In the genomic region with DNA sequence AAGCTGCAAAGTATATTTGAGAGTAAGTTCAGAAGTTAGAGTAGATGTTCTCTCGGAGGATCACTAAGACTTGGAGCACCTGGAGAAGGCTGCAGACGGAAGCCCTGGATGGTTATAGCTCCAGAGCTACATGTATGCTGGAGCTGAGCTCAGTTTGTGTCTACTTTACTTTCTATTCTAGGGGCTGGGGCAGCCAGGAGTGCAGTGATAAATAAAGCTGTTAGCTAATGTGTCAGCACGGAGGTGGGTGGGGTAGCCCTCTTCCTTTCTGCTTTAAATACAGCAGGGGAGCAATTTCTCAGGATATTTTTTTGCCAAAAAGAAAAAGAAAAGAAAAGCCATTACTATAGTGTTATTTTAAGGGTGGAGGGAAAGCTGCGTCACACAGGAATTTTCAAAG, we compare ENCODE assay signal across 10 mouse cellular contexts.
DNase-seq lines count a peak whose midpoint lies in the region; ATAC-seq and TF ChIP-seq lines count a peak whose summit lies in the region.
"Had no signal": no experiment of that assay in that cellular context is flagged by ENCODE, and none has a peak within 500 bp of the region (broad histone marks: within the 10 kb centered on the region; RNA-seq: fewer than 3 reads in every experiment).

No protein-coding gene starts in this region.

- no peaks in the 10 kb centered on the region for H3K36me3 ChIP-seq in liver, embryonic 16.5 days (ENCODE audit: control insufficient read depth, insufficient read depth)
- no peaks in the 10 kb centered on the region for H3K36me3 ChIP-seq in liver, embryonic 11.5 days (ENCODE audit: control insufficient read depth, insufficient read depth, low read length)
- 0 out of 2 replicates have a peak, but pooled peaks cover 6% of the 10 kb centered on the region for H3K36me3 ChIP-seq in heart, adult 2 months (ENCODE audit: control insufficient read depth, insufficient read depth, low read length)

- intact Hi-C loops in heart, adult 2 months (cut with DNase I), result loop anchor here (1.0 to 5.0 kb wide), 6 partner anchors 22 to 171 kb away; no protein-coding TSS in a partner anchor

- H3K27ac ChIP-seq in liver, embryonic 16.5 days (ENCODE audit: low read length), result 0 out of 2 replicates have a peak overlapping the region, but pooled peaks have one; percentile 15
- H3K27ac ChIP-seq in liver, embryonic 11.5 days (ENCODE audit: low read depth, low read length), result no peak overlapping the region
- H3K27ac ChIP-seq in heart, adult 2 months, result peak overlapping the region; percentile 51

- H3K4me3 ChIP-seq in liver, embryonic 16.5 days (ENCODE audit: low read depth, low read length), result no peak overlapping the region
- H3K4me3 ChIP-seq in liver, embryonic 11.5 days (ENCODE audit: low read depth, low read length), result no peak overlapping the region
- H3K4me3 ChIP-seq in heart, adult 2 months, result peak overlapping the region; percentile 24

- no peak overlapping the region for H3K9ac ChIP-seq in liver, embryonic 16.5 days (ENCODE audit: low read depth, low read length)
- no peak overlapping the region for H3K9ac ChIP-seq in liver, embryonic 11.5 days (ENCODE audit: low read depth, low read length)
- H3K9ac ChIP-seq in heart, adult 2 months (ENCODE audit: low read depth, low read length), result no peak overlapping the region; the same call in 1 of the 2 replicates

- no peaks in the 10 kb centered on the region for H3K9me3 ChIP-seq in liver, embryonic 16.5 days (replicated peaks; ENCODE audit: control insufficient read depth, low read length)
- no peaks in the 10 kb centered on the region for H3K9me3 ChIP-seq in liver, embryonic 11.5 days (ENCODE audit: control insufficient read depth, low read length)

- peaks cover 23% of the 10 kb centered on the region for H3K4me1 ChIP-seq in liver, embryonic 16.5 days (ENCODE audit: control insufficient read depth, low read depth, low read length)
- peaks cover 26% of the 10 kb centered on the region for H3K4me1 ChIP-seq in liver, embryonic 11.5 days (replicated peaks; ENCODE audit: control insufficient read depth, insufficient read depth, low read length)
- peaks cover 10% of the 10 kb centered on the region for H3K4me1 ChIP-seq in heart, adult 2 months (ENCODE audit: control insufficient read depth, insufficient read depth, low read length)

- no peak for ATAC-seq in liver, embryonic 16.5 days (ENCODE audit: low read depth)
- no peak for ATAC-seq in liver, embryonic 11.5 days (replicated peaks; ENCODE audit: low FRiP score)
- 0 out of 2 replicates have a peak, but pooled peaks have one; percentile 19 for ATAC-seq in megakaryocyte progenitor cell, adult 5-6 weeks (replicated peaks; ENCODE audit: poor library complexity)
- no peak for ATAC-seq in cerebellum, adult (ENCODE audit: insufficient number of reproducible peaks, low FRiP score, low TSS enrichment)

- TF ChIP-seq CTCF in heart, adult 2 months (IDR thresholded peaks at IDR 0.05), result no peak

- TF ChIP-seq POLR2A in heart, adult 2 months (IDR thresholded peaks at IDR 0.05; ENCODE audit: insufficient read depth, low read depth, low read length), result no peak

- 31% methylated on average over 4 of the region's 4 CpGs for WGBS in liver, embryonic 16.5 days (ENCODE audit: insufficient replicate concordance)
- WGBS in liver, embryonic 11.5 days, result 45% methylated on average over 4 of the region's 4 CpGs
- 19% methylated on average over 4 of the region's 4 CpGs for WGBS in heart, adult 2 months

- no peaks in the 10 kb centered on the region for H3K79me2 ChIP-seq in heart, adult 2 months (replicated peaks; ENCODE audit: control insufficient read depth, insufficient read depth, low read length)

- no peaks in the 10 kb centered on the region for H3K27me3 ChIP-seq in liver, embryonic 16.5 days (ENCODE audit: control insufficient read depth, insufficient read depth, low read depth, low read length)
- no peaks in the 10 kb centered on the region for H3K27me3 ChIP-seq in liver, embryonic 11.5 days (replicated peaks; ENCODE audit: control insufficient read depth, insufficient read depth, low read length)
- H3K27me3 ChIP-seq in heart, adult 2 months (ENCODE audit: control insufficient read depth, insufficient read depth, low read length), result no peaks in the 10 kb centered on the region

- TF ChIP-seq EP300 in heart, adult 2 months (IDR thresholded peaks at IDR 0.05; ENCODE audit: insufficient read depth, low read depth, low read length), result no peak

- H3K4me2 ChIP-seq in liver, embryonic 16.5 days (ENCODE audit: low read depth, low read length), result no peak overlapping the region
- no peak overlapping the region; the same call in 1 of the 2 replicates for H3K4me2 ChIP-seq in liver, embryonic 11.5 days

- DNase-seq in liver, embryonic 11.5 days (ENCODE audit: low spot score), result no peak
- peak in 1 of 2 experiments; percentile 36 for DNase-seq in heart, adult 2 months
- DNase-seq in heart, postnatal 4 days, result peak; percentile 37
- DNase-seq in thymus, postnatal 10 days (ENCODE audit: low spot score in 2 of 2), result no peak
- DNase-seq: adrenal gland, postnatal 10 days; cerebellum, postnatal 10 days; gastrocnemius, postnatal 14 days had no signal
